Mouse (Mus musculus) heart, embryonic 15.5 days (tissue): ENCODE measurements around the gene Dgki. TPM values are rescaled to one million over a fixed set of nuclear protein-coding genes. Genes with fewer than 3 reads are reported as not detected.

Experiments used
- ATAC-seq: fragments of 200-750 bp; cut with Nextera tagmentation; replicated peaks from 2 replicates; pipeline ENCODE4 v1.8.0; 2017; ENCODE audit warnings: low read depth, moderate TSS enrichment; ENCODE audit not compliant: insufficient number of reproducible peaks, insufficient read depth, low FRiP score
- H3K27ac ChIP-seq: fragments of 300-500 bp; sonication (generic); 2 replicates; pipeline ENCODE4 v1.5.1; 2015; ENCODE audit warnings: mild to moderate bottlenecking, inconsistent platforms
- H3K27me3 ChIP-seq: fragments of 300-500 bp; sonication (generic); 2 replicates; pipeline ENCODE4 v1.6.1; 2015; ENCODE audit warnings: inconsistent platforms
- H3K36me3 ChIP-seq: fragments of 300-500 bp; sonication (generic); 2 replicates; pipeline ENCODE4 v1.6.1; 2015; ENCODE audit warnings: mild to moderate bottlenecking, inconsistent platforms
- H3K4me1 ChIP-seq: fragments of 300-500 bp; sonication (generic); replicated peaks from 2 replicates; pipeline ENCODE4 v1.6.1; 2015; ENCODE audit warnings: inconsistent platforms
- H3K4me2 ChIP-seq: fragments of 300-500 bp; sonication (generic); 2 replicates; pipeline ENCODE4 v1.6.1; 2015; ENCODE audit warnings: inconsistent platforms, mild to moderate bottlenecking, moderate library complexity
- H3K4me3 ChIP-seq: fragments of 300-500 bp; sonication (generic); 2 replicates; pipeline ENCODE4 v1.5.1; 2015; ENCODE audit warnings: mild to moderate bottlenecking, inconsistent platforms
- H3K9ac ChIP-seq: fragments of 300-500 bp; sonication (generic); 2 replicates; pipeline ENCODE4 v1.6.1; 2015; ENCODE audit warnings: mild to moderate bottlenecking, inconsistent platforms
- H3K9me3 ChIP-seq: fragments of 300-500 bp; sonication (generic); replicated peaks from 2 replicates; pipeline ENCODE4 v1.6.1; 2016; ENCODE audit warnings: inconsistent platforms
- WGBS: fragments of 180-500 bp; shearing (Covaris S2); methylation state at CpG from one replicate; pipeline ENCODE4 v1.1.7; 2015; ENCODE audit warnings: mixed read lengths; 5-methylcytosine and 5-hydroxymethylcytosine counted together
- polyA plus RNA-seq: library from polyadenylated mRNA; unstranded; fragments of >200 nt; fragmentation: Nextera tagmentation; extraction: Ambion mirVana; gene quantifications from 2 replicates; pipeline ENCODE4 v1.2.1, GENCODE M21; 2015

Dgki gene
- polyA plus RNA-seq = 0.48 and 0.51 TPM in 2 replicates

- under 1% methylated on average over 46 of the region's 65 CpGs for WGBS
- H3K27ac ChIP-seq = no peak within 1 kb of the TSS
- ATAC-seq = peak; percentile 53; the same call in 1 of the 2 replicates
Observed at GRCm38 (mm10) chr6:37299562-37300390, at the start of gene Dgki. Dgki (minus strand) TSS chr6:37300184.

GRCm38 (mm10) chr6:37347606-37348005 lies 47.6 kb upstream of the Dgki start:
- Histone ChIP-seq H3K4me2 (no peak overlapping the region), H3K27ac (no peak overlapping the region), H3K4me3 (no peak overlapping the region), H3K9ac (no peak overlapping the region), H3K27me3 (no peaks in the 10 kb centered on the region), H3K4me1 (no peaks in the 10 kb centered on the region), H3K9me3 (no peaks in the 10 kb centered on the region), H3K36me3 (peaks cover 58% of the 10 kb centered on the region)
- WGBS = 74% methylated on average over 5 of the region's 5 CpGs
- ATAC-seq = no peak

More at GRCm38 (mm10) chr6:37299562-37300390, at the start of gene Dgki:
- peaks cover 51% of the 10 kb centered on the region for H3K27me3 ChIP-seq
- H3K36me3 ChIP-seq = no peaks in the 10 kb centered on the region
- no peaks in the 10 kb centered on the region for H3K9me3 ChIP-seq
- peaks cover 22% of the 10 kb centered on the region for H3K4me1 ChIP-seq
- H3K4me2 ChIP-seq = peak within 1 kb of the TSS; percentile 99
- peak within 1 kb of the TSS; percentile 53 for H3K9ac ChIP-seq
- peak within 1 kb of the TSS; percentile 62 for H3K4me3 ChIP-seq

- Histone ChIP-seq H3K36me3 (peaks cover 60% of the 10 kb centered on the region), H3K9me3 (no peaks in the 10 kb centered on the region), H3K4me2 (no peak overlapping the region), H3K27me3 (no peaks in the 10 kb centered on the region), H3K4me1 (peaks cover 12% of the 10 kb centered on the region), H3K4me3 (no peak overlapping the region), H3K27ac (no peak overlapping the region), H3K9ac (no peak overlapping the region)
- 70% methylated on average over 5 of the region's 5 CpGs for WGBS
- no peak for ATAC-seq
Observed at GRCm38 (mm10) chr6:37338055-37338454, 38.1 kb upstream of the Dgki start.

GRCm38 (mm10) chr6:37336831-37337260 lies 36.9 kb upstream of the Dgki start:
- Histone ChIP-seq H3K4me3 (no peak overlapping the region), H3K4me1 (peaks cover 16% of the 10 kb centered on the region), H3K4me2 (no peak overlapping the region), H3K9me3 (no peaks in the 10 kb centered on the region), H3K36me3 (peaks cover 69% of the 10 kb centered on the region), H3K27me3 (no peaks in the 10 kb centered on the region), H3K9ac (no peak overlapping the region), H3K27ac (peak overlapping the region; percentile 20)
- peak; percentile 70 for ATAC-seq
- 29% methylated on average over 5 of the region's 5 CpGs for WGBS

DNA sequence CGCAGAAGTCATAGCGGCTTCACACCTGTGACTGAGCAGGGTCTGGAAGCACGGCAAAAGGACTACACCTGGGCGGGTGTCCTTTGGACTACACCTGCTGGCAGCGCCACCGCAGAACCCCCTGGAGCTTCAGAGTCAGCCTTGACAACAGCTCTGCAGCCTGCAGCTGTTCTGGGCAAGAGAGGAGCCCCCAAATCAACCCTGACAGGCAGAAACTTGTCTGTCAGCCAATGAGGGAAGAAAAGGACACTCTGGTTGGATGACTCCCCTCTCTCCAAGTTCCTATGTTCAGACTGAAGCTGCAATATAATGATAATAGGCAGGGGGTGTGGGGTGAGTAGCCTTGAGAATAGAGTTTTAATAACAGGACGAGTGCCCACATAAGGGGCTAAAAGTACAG lies 36.4 kb upstream of the Dgki start:
- H3K4me3 ChIP-seq = no peak overlapping the region
- peaks cover 20% of the 10 kb centered on the region for H3K4me1 ChIP-seq
- 71% methylated on average over 7 of the region's 7 CpGs for WGBS
- ATAC-seq = no peak
- H3K9me3 ChIP-seq = no peaks in the 10 kb centered on the region
- peaks cover 70% of the 10 kb centered on the region for H3K36me3 ChIP-seq
- no peaks in the 10 kb centered on the region for H3K27me3 ChIP-seq
- peak overlapping the region; percentile 20 for H3K27ac ChIP-seq
- H3K9ac ChIP-seq = no peak overlapping the region
- no peak overlapping the region for H3K4me2 ChIP-seq

DNA sequence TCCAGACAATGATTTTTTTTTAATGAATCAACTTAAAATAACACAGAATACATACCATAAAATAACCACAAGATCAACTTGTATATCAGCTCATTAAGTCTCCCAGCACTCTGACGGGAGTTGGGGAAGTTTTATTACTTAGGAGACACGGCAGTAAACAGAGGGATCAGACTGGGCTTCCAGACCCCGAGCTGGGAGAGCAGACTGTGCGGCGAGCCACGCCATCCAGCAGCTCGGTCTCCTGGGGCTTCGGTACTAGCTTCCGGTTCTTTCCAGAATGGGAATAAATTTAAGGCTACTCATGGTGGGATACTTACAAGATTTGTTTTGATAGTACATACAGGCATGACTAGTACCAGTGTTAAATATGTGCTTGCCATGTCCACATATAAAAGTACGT lies 32.9 kb upstream of the Dgki start:
- no peak for ATAC-seq
- Histone ChIP-seq H3K36me3 (peaks cover 54% of the 10 kb centered on the region), H3K9ac (no peak overlapping the region), H3K4me1 (peaks cover 45% of the 10 kb centered on the region), H3K27me3 (no peaks in the 10 kb centered on the region), H3K4me3 (no peak overlapping the region), H3K27ac (0 out of 2 replicates have a peak overlapping the region, but pooled peaks have one; percentile 72), H3K9me3 (no peaks in the 10 kb centered on the region), H3K4me2 (no peak overlapping the region)
- WGBS = 80% methylated on average over 10 of the region's 10 CpGs

GRCm38 (mm10) chr6:37329901-37330864 lies 30.2 kb upstream of the Dgki start:
- ATAC-seq = peak; percentile 81
- H3K4me2 ChIP-seq = no peak overlapping the region
- H3K9me3 ChIP-seq = no peaks in the 10 kb centered on the region
- peaks cover 48% of the 10 kb centered on the region for H3K4me1 ChIP-seq
- no peaks in the 10 kb centered on the region for H3K27me3 ChIP-seq
- WGBS = 47% methylated on average over 5 of the region's 5 CpGs
- peak overlapping the region; percentile 87 for H3K27ac ChIP-seq
- peaks cover 39% of the 10 kb centered on the region for H3K36me3 ChIP-seq
- H3K9ac ChIP-seq = no peak overlapping the region
- H3K4me3 ChIP-seq = no peak overlapping the region

DNA sequence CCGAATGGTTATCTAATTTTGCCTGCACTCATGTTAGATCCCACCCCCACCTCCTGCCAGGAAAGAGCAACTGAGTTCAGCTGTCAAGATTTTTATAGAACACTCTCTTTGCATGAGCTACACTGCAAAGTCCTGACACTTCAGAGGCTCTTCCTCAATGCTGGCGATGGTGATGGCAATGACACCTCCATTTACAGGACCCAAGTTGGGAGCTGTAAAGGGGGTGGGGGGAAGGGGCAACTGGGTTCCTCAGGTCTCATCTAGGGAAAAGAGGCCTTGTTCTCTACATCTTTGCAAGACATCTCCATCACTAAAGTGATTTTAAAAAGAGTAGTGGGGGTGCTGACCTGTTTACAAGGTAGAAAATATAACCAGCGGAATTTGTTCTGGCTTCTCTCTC lies 29.4 kb upstream of the Dgki start:
- peak overlapping the region; percentile 87 for H3K27ac ChIP-seq
- peaks cover 48% of the 10 kb centered on the region for H3K4me1 ChIP-seq
- H3K4me2 ChIP-seq = no peak overlapping the region
- H3K9me3 ChIP-seq = no peaks in the 10 kb centered on the region
- peaks cover 32% of the 10 kb centered on the region for H3K36me3 ChIP-seq
- H3K4me3 ChIP-seq = no peak overlapping the region
- 48% methylated on average over 3 of the region's 3 CpGs for WGBS
- no peak for ATAC-seq
- no peaks in the 10 kb centered on the region for H3K27me3 ChIP-seq
- no peak overlapping the region for H3K9ac ChIP-seq

DNA sequence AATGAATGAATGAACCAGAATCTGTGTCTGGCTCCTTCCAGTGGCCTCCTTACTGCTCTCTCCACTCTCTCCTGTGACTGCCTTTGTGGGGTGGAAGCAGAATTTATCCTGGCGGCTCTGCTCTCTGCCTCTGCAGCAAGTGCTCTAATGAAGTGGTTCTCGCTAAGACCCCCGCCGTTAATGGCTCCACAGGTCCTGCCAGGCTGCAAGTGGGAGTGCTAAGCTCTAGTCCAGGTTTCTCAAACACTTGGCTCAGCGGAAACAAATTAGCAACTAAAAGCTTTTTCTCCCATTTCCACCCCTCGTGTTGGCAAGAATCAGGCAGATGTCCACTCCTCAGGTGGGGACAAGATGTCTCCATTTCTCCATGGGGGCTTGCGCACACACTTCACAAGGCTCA lies 28.7 kb upstream of the Dgki start:
- Histone ChIP-seq H3K4me1 (peaks cover 48% of the 10 kb centered on the region), H3K27ac (peak overlapping the region; percentile 87), H3K9ac (no peak overlapping the region), H3K9me3 (no peaks in the 10 kb centered on the region), H3K36me3 (peaks cover 25% of the 10 kb centered on the region), H3K4me3 (no peak overlapping the region), H3K4me2 (no peak overlapping the region), H3K27me3 (no peaks in the 10 kb centered on the region)
- ATAC-seq = no peak
- WGBS = 53% methylated on average over 7 of the region's 7 CpGs

DNA sequence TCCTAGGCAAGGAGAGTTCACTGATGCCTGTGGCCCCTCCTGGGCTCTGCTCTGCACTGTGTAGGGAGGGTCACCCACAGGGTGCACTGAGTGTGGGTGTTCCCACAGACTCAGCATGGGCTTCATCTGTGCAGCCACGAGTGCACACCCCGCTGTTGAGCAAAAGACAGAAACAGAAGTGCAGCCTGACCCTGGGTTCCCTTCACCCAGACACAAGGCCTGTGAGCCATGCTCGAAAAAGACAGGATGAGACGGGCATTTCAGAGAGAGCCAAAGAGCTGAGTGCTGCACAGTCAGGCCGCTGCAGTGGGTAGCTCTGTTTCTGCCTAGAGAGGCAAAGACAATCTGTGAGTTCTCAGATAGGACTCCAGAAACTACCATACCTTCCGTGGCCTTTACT lies 27.5 kb upstream of the Dgki start:
- peaks cover 14% of the 10 kb centered on the region; the same call in 1 of the 2 replicates for H3K36me3 ChIP-seq
- peak overlapping the region; percentile 18 for H3K27ac ChIP-seq
- H3K4me3 ChIP-seq = no peak overlapping the region
- H3K9me3 ChIP-seq = no peaks in the 10 kb centered on the region
- WGBS = 55% methylated on average over 6 of the region's 6 CpGs
- ATAC-seq = no peak
- H3K9ac ChIP-seq = no peak overlapping the region
- no peaks in the 10 kb centered on the region for H3K27me3 ChIP-seq
- no peak overlapping the region for H3K4me2 ChIP-seq
- H3K4me1 ChIP-seq = peaks cover 48% of the 10 kb centered on the region

GRCm38 (mm10) chr6:37326603-37326955 lies 26.6 kb upstream of the Dgki start:
- H3K36me3 ChIP-seq = peaks cover 5% of the 10 kb centered on the region; the same call in 1 of the 2 replicates
- ATAC-seq = no peak
- peaks cover 42% of the 10 kb centered on the region for H3K4me1 ChIP-seq
- peak overlapping the region; percentile 49; the same call in 1 of the 2 replicates for H3K27ac ChIP-seq
- H3K4me2 ChIP-seq = no peak overlapping the region
- no peak overlapping the region for H3K4me3 ChIP-seq
- H3K27me3 ChIP-seq = no peaks in the 10 kb centered on the region
- 0 out of 2 replicates have a peak overlapping the region, but pooled peaks have one; percentile 1 for H3K9ac ChIP-seq
- H3K9me3 ChIP-seq = no peaks in the 10 kb centered on the region
- WGBS = 28% methylated on average over 8 of the region's 8 CpGs
